Mouse (Mus musculus) neural tube, embryonic 11.5 days (tissue): ENCODE measurements at regions not wholly inside any gene's neighbourhood (a gene's known extent, or its start where the extent isn't known, plus 50 kb on each side); places are given as distances from the start of the nearest gene placed in this dataset.
A peak's percentile ranks its signal among the peaks of the same experiment; 100 is the strongest.

Experiments
- ATAC-seq: fragments of 200-750 bp; cut with Nextera tagmentation; 2 replicates; pipeline ENCODE4 v1.8.0; 2017; ENCODE audit warnings: moderate number of reproducible peaks, mild to moderate bottlenecking, moderate TSS enrichment, moderate library complexity; ENCODE audit not compliant: insufficient read depth, low FRiP score, low TSS enrichment
- DNase-seq: peaks from one replicate; pipeline ENCODE4 v3.0.0-alpha.2; 2015; ENCODE audit warnings: low spot score
- H3K27ac ChIP-seq: fragments of 300-500 bp; sonication (generic); 2 replicates; pipeline ENCODE4 v1.5.1; 2014; ENCODE audit warnings: low read depth, mild to moderate bottlenecking, low read length
- H3K27me3 ChIP-seq: fragments of 300-500 bp; sonication (generic); 2 replicates; pipeline ENCODE4 v1.6.1; 2014; ENCODE audit warnings: mild to moderate bottlenecking, low read length, mixed read lengths; ENCODE audit not compliant: control insufficient read depth, insufficient read depth
- H3K36me3 ChIP-seq: fragments of 300-500 bp; sonication (generic); 2 replicates; pipeline ENCODE4 v1.6.1; 2014; ENCODE audit warnings: mild to moderate bottlenecking, low read length, moderate library complexity, mixed read lengths; ENCODE audit not compliant: control insufficient read depth, insufficient read depth
- H3K4me1 ChIP-seq: fragments of 300-500 bp; sonication (generic); 2 replicates; pipeline ENCODE4 v1.6.1; 2014; ENCODE audit warnings: low read length, mixed read lengths; ENCODE audit not compliant: control insufficient read depth, insufficient read depth
- H3K4me2 ChIP-seq: fragments of 300-500 bp; sonication (generic); 2 replicates; pipeline ENCODE4 v1.6.1; 2014; ENCODE audit warnings: low read depth, mild to moderate bottlenecking, moderate library complexity
- H3K4me3 ChIP-seq: fragments of 300-500 bp; sonication (generic); 2 replicates; pipeline ENCODE4 v1.5.1; 2014; ENCODE audit warnings: low read depth, low read length
- H3K9ac ChIP-seq: fragments of 300-500 bp; sonication (generic); 2 replicates; pipeline ENCODE4 v1.6.1; 2014; ENCODE audit warnings: mild to moderate bottlenecking, low read length
- H3K9me3 ChIP-seq: fragments of 300-500 bp; sonication (generic); 2 replicates; pipeline ENCODE4 v1.6.1; 2016; ENCODE audit warnings: low read length; ENCODE audit not compliant: control insufficient read depth
- WGBS: fragments of 180-500 bp; shearing (Covaris S2); extraction: QIAGEN DNeasy Blood & Tissue Kit; methylation state at CpG from one replicate; pipeline ENCODE4 v1.1.7; 2014; 5-methylcytosine and 5-hydroxymethylcytosine counted together

DNA sequence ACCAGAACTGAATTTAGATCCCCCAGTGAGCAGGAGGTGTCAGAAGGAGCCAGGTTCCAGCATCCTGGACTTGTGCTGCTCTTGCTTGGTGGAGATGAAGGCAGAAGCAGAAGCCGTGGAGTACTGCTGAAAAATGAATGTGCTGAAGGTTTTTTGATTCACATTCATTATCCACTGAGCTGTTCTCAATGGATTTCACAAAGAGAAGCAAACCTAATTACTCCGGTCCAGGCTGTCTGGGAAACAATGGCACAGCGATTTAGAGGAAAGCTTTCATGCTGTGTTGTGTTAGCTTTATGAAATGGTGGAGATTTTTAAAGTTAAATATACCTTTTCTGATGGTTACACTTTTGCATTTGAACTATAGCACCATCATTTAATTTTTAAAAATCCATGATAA, 535.3 kb upstream of the Adgrl3 start:
- Histone ChIP-seq H3K27me3 (no peaks in the 10 kb centered on the region), H3K36me3 (no peaks in the 10 kb centered on the region), H3K4me1 (no peaks in the 10 kb centered on the region), H3K4me2 (no peak overlapping the region), H3K9me3 (no peaks in the 10 kb centered on the region), H3K4me3 (no peak overlapping the region), H3K9ac (no peak overlapping the region), H3K27ac (no peak overlapping the region)
- DNase-seq (no peak), ATAC-seq (no peak)
- WGBS, result 63% methylated on average over 3 of the region's 3 CpGs

DNA sequence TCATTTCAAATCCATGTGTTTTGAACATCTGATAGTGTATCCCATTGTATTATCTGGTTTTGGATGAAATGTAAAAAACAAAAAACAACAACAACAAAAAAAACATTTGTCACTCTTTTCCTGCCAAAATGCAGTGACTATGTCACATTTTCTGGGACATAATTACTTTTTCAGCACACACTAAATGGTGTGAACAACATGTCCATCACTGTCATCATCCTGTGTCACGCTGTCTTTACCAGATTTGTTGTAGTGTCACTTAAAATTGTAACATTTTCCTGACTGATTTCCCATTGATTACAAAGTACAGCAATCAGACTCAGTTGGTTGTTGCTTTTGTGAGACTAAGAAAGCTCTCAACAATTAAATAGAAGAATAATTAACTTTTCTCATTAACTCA, 531.6 kb upstream of the Adgrl3 start:
- Histone ChIP-seq H3K4me3 (no peak overlapping the region), H3K9me3 (no peaks in the 10 kb centered on the region), H3K4me1 (no peaks in the 10 kb centered on the region), H3K27me3 (no peaks in the 10 kb centered on the region), H3K9ac (no peak overlapping the region), H3K27ac (no peak overlapping the region), H3K36me3 (no peaks in the 10 kb centered on the region), H3K4me2 (no peak overlapping the region)
- ATAC-seq (no peak), DNase-seq (no peak)
- 84% methylated on average over 1 of the region's 1 CpGs for WGBS

DNA sequence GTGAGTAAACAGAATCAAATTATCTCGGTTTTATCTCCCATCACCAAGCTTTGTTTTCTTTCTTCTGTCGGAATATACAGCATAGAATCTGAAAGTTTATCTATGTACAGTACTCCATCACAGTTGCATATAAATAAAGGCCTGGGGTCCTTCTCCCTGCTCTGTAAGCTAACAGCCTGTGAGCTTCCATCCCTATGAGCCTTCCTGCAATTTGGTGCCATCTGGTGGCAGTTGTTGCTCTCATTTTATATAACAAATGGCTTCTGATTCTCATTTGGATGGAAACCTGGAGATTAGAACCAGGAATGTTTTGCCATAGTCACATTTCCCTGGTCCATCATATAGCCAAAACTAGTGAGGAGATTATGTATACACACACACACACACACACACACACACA, 511.3 kb upstream of the Adgrl3 start:
- ATAC-seq, result no peak
- no peak overlapping the region for H3K4me3 ChIP-seq
- DNase-seq, result peak; percentile 64
- no peaks in the 10 kb centered on the region for H3K27me3 ChIP-seq
- H3K4me1 ChIP-seq, result no peaks in the 10 kb centered on the region
- no peaks in the 10 kb centered on the region for H3K36me3 ChIP-seq
- H3K27ac ChIP-seq, result no peak overlapping the region
- no peak overlapping the region for H3K9ac ChIP-seq
- WGBS, result 29% methylated on average over 2 of the region's 2 CpGs
- no peaks in the 10 kb centered on the region for H3K9me3 ChIP-seq
- H3K4me2 ChIP-seq, result no peak overlapping the region

DNA sequence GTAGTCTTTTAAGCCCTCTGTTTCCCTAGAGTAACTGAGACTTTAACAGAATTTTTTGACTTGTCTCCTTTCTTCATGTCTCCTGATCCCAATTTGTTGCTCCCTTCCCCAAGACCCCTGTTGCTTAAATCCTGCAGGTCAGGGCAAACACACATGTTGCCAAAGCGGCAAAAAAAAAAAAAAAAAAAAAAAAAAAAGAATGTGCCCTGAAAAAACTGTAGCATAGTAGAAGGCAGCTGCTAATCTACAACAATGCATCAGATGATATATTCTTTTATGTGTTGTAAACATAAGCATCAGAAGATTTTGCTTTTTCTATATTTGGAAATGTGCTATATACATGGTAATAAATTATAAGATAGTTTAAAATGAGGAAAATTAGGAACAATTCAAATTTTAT, 479.9 kb upstream of the Adgrl3 start:
- no peaks in the 10 kb centered on the region for H3K4me1 ChIP-seq
- WGBS, result 70% methylated on average over 1 of the region's 1 CpGs

DNA sequence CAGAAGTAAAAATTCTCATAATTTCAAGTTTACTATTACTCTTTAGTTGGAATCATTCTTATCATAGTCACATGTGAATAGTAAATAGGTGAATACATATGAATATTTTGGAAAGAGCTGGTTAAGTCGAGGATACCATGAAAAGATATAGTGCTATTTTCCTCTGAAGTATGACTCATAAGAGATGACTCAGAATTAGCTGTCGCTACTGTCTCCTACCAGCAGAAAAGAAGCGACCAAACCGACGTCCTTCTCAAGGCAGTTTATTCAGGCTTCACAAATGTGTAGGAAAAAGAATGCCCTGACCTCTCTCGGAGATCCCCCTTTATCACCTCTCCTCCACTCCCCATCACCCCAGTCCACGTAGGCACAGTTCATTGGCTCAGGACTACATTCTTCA, 468.3 kb upstream of the Adgrl3 start:
- no peak overlapping the region for H3K27ac ChIP-seq
- H3K36me3 ChIP-seq, result no peaks in the 10 kb centered on the region
- no peak overlapping the region for H3K9ac ChIP-seq
- no peaks in the 10 kb centered on the region for H3K27me3 ChIP-seq
- H3K4me1 ChIP-seq, result no peaks in the 10 kb centered on the region
- DNase-seq (no peak), ATAC-seq (no peak)
- no peaks in the 10 kb centered on the region for H3K9me3 ChIP-seq
- H3K4me3 ChIP-seq, result no peak overlapping the region
- 77% methylated on average over 7 of the region's 7 CpGs for WGBS
- no peak overlapping the region for H3K4me2 ChIP-seq

More for the DNA sequence above, 479.9 kb upstream of the Adgrl3 start:
- no peak for ATAC-seq
- Histone ChIP-seq H3K9me3 (no peaks in the 10 kb centered on the region), H3K36me3 (no peaks in the 10 kb centered on the region), H3K9ac (no peak overlapping the region), H3K4me3 (no peak overlapping the region), H3K4me2 (no peak overlapping the region), H3K27ac (no peak overlapping the region), H3K27me3 (no peaks in the 10 kb centered on the region)
- DNase-seq, result no peak

DNA sequence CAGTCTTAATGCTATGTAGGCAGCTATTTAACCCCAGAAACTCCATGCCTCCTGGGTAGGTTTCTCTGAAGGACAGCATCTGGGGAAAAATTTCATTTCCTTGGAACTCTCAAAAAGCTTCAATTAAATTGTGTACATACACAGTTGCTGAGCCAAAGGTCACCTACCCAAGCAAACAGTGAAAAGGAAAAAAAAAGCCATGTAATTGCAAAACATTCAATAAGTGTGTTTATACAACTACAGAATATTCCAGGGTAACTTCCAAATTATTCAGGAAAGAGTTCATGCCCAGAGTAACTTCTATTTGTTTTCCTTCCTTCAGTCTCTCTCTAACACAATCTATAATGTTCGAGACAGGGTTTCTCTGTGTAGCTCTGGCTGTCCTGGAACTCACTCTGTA, 441.2 kb upstream of the Adgrl3 start:
- Histone ChIP-seq H3K4me3 (no peak overlapping the region), H3K36me3 (no peaks in the 10 kb centered on the region), H3K27me3 (no peaks in the 10 kb centered on the region), H3K9ac (no peak overlapping the region), H3K4me2 (no peak overlapping the region), H3K27ac (no peak overlapping the region), H3K9me3 (no peaks in the 10 kb centered on the region), H3K4me1 (no peaks in the 10 kb centered on the region)
- DNase-seq (no peak), ATAC-seq (no peak)
- WGBS, result 86% methylated on average over 1 of the region's 1 CpGs

DNA sequence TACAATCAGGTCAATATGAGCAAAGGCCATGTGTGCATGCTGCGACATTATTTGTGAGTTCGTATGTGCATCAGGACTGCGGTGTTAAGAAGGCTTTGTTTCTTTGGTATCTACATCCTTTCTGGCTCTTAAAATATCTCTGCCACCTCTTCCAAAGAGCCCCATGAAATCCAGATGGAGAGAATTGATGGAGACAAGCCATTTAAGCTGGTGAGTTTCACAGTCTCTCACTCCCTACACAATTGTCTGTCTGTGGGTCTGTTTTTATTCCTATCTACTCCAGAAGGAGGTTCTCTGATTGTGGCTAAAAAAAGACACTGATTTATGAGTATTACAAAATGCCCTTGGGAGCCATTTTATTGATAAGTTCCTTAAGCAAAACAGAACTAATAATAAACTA, 408.4 kb upstream of the Adgrl3 start:
- Histone ChIP-seq H3K4me2 (no peak overlapping the region), H3K9ac (no peak overlapping the region), H3K36me3 (no peaks in the 10 kb centered on the region), H3K9me3 (no peaks in the 10 kb centered on the region), H3K4me1 (no peaks in the 10 kb centered on the region), H3K27ac (no peak overlapping the region), H3K4me3 (no peak overlapping the region), H3K27me3 (no peaks in the 10 kb centered on the region)
- DNase-seq (no peak), ATAC-seq (no peak)
- 92% methylated on average over 3 of the region's 3 CpGs for WGBS

DNA sequence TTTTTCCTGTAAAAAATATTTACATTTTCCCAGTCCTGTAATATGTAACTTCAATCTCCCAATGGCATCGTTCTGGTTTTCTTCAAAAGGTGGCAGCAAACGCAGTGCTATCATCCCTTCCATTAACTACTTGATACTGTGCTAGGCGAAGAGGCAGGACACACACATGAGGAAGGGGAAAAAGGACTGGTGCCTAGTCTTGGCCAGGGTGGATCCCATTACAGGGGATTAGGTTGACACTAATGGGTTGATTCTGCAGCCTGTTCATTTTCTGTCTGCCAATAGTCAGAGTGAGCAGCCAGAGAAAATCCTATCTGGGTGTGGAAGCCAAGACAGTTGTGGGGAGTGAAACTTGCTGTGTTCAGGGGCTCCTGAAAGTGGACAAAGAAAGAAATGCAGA, 392.7 kb upstream of the Adgrl3 start:
- no peaks in the 10 kb centered on the region for H3K36me3 ChIP-seq
- no peaks in the 10 kb centered on the region for H3K27me3 ChIP-seq
- no peak for ATAC-seq
- no peak for DNase-seq
- no peaks in the 10 kb centered on the region for H3K4me1 ChIP-seq
- H3K27ac ChIP-seq, result no peak overlapping the region
- H3K9ac ChIP-seq, result no peak overlapping the region
- 81% methylated on average over 3 of the region's 3 CpGs for WGBS
- H3K9me3 ChIP-seq, result no peaks in the 10 kb centered on the region
- no peak overlapping the region for H3K4me2 ChIP-seq
- no peak overlapping the region for H3K4me3 ChIP-seq

DNA sequence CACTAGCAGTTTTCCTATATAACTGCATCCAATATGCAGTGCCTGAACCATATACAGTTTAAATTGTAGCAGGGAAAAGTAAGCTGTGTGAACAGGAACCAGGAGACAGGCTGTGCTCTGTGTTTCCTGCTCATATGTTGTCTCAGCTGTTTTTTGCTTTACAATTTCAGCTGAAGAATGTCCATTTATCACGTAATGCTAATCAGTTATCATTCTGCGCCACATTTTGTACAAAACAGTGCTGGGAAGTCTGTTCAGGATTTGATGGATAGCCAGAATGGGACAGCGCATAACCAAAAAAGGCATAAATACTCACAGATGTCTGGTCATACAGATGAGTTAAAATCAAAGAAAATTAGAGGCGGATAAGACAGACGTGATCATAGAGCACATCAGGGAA, 360.9 kb upstream of the Adgrl3 start:
- no peaks in the 10 kb centered on the region for H3K9me3 ChIP-seq
- WGBS, result 49% methylated on average over 5 of the region's 5 CpGs
- no peak overlapping the region for H3K9ac ChIP-seq
- no peak overlapping the region for H3K4me3 ChIP-seq
- no peaks in the 10 kb centered on the region for H3K36me3 ChIP-seq
- ATAC-seq, result no peak
- H3K4me2 ChIP-seq, result no peak overlapping the region
- H3K27ac ChIP-seq, result no peak overlapping the region
- no peak for DNase-seq
- H3K4me1 ChIP-seq, result no peaks in the 10 kb centered on the region
- no peaks in the 10 kb centered on the region for H3K27me3 ChIP-seq
